Mouse (Mus musculus): Measurements from ENCODE around the gene Gm42906.

The Gm42906 gene

GRCm38 (mm10) chr5:151238730-151239129 lies 189.2 kb downstream of the Gm42906 start:
- no peak for DNase-seq (ENCODE audit: extremely low read depth, low read depth, low spot score)

- DNase-seq (ENCODE audit: extremely low read depth, low read depth, low spot score), result no peak
Measured at GRCm38 (mm10) chr5:151236411-151236810, 191.6 kb downstream of the Gm42906 start.

- no peak for DNase-seq (ENCODE audit: extremely low read depth, low read depth, low spot score)
Measured at GRCm38 (mm10) chr5:151233400-151234031, 194.4 kb downstream of the Gm42906 start, which contains the start of gene Stard13. Stard13 (minus strand) TSS chr5:151233836.

GRCm38 (mm10) chr5:151232576-151233299 lies 195.2 kb downstream of the Gm42906 start:
- no peak for DNase-seq (ENCODE audit: extremely low read depth, low read depth, low spot score)

- DNase-seq (ENCODE audit: extremely low read depth, low read depth, low spot score), result no peak
Measured at GRCm38 (mm10) chr5:151231861-151232260, 196.1 kb downstream of the Gm42906 start.

- DNase-seq (ENCODE audit: extremely low read depth, low read depth, low spot score), result no peak
Measured at GRCm38 (mm10) chr5:151231411-151231810, 196.6 kb downstream of the Gm42906 start.

- no peak for DNase-seq (ENCODE audit: extremely low read depth, low read depth, low spot score)
Measured at GRCm38 (mm10) chr5:151230427-151230826, 197.5 kb downstream of the Gm42906 start.

- DNase-seq (ENCODE audit: extremely low read depth, low read depth, low spot score), result no peak
Measured at GRCm38 (mm10) chr5:151228367-151229005, 199.5 kb downstream of the Gm42906 start.

- DNase-seq (ENCODE audit: extremely low read depth, low read depth, low spot score), result no peak
Measured at GRCm38 (mm10) chr5:151223696-151224366, 204.1 kb downstream of the Gm42906 start.

GRCm38 (mm10) chr5:151222791-151223190 lies 205.2 kb downstream of the Gm42906 start:
- DNase-seq (ENCODE audit: extremely low read depth, low read depth, low spot score), result no peak

GRCm38 (mm10) chr5:151218689-151219115 lies 209.3 kb downstream of the Gm42906 start:
- DNase-seq (ENCODE audit: extremely low read depth, low read depth, low spot score), result no peak

GRCm38 (mm10) chr5:151213097-151213496 lies 214.9 kb downstream of the Gm42906 start:
- no peak for DNase-seq (ENCODE audit: extremely low read depth, low read depth, low spot score)

GRCm38 (mm10) chr5:151210869-151211268 lies 217.1 kb downstream of the Gm42906 start:
- no peak for DNase-seq (ENCODE audit: extremely low read depth, low read depth, low spot score)

- no peak for DNase-seq (ENCODE audit: extremely low read depth, low read depth, low spot score)
Measured at GRCm38 (mm10) chr5:151210060-151210459, 217.9 kb downstream of the Gm42906 start.

- no peak for DNase-seq (ENCODE audit: extremely low read depth, low read depth, low spot score)
Measured at GRCm38 (mm10) chr5:151205017-151205416, 222.9 kb downstream of the Gm42906 start.

- peak; percentile 34 for DNase-seq (ENCODE audit: extremely low read depth, low read depth, low spot score)
Measured at GRCm38 (mm10) chr5:151202925-151203324, 225.0 kb downstream of the Gm42906 start.

GRCm38 (mm10) chr5:151201220-151201619 lies 226.7 kb downstream of the Gm42906 start:
- DNase-seq (ENCODE audit: extremely low read depth, low read depth, low spot score), result no peak

GRCm38 (mm10) chr5:151199235-151199634 lies 228.7 kb downstream of the Gm42906 start:
- no peak for DNase-seq (ENCODE audit: extremely low read depth, low read depth, low spot score)

- no peak for DNase-seq (ENCODE audit: extremely low read depth, low read depth, low spot score)
Measured at GRCm38 (mm10) chr5:151196603-151197272, 231.2 kb downstream of the Gm42906 start.

- no peak for DNase-seq (ENCODE audit: extremely low read depth, low read depth, low spot score)
Measured at GRCm38 (mm10) chr5:151193885-151194520, 234.0 kb downstream of the Gm42906 start.

All from fat pad, adult 2 months (tissue).